Mouse (Mus musculus): ENCODE results near the gene Stau1.
"Not testable (repeated sequence)": the region's sequence is repeated elsewhere in the genome, so short reads cannot be mapped to it uniquely, and the experiment has no call there.

The Stau1 gene

DNA sequence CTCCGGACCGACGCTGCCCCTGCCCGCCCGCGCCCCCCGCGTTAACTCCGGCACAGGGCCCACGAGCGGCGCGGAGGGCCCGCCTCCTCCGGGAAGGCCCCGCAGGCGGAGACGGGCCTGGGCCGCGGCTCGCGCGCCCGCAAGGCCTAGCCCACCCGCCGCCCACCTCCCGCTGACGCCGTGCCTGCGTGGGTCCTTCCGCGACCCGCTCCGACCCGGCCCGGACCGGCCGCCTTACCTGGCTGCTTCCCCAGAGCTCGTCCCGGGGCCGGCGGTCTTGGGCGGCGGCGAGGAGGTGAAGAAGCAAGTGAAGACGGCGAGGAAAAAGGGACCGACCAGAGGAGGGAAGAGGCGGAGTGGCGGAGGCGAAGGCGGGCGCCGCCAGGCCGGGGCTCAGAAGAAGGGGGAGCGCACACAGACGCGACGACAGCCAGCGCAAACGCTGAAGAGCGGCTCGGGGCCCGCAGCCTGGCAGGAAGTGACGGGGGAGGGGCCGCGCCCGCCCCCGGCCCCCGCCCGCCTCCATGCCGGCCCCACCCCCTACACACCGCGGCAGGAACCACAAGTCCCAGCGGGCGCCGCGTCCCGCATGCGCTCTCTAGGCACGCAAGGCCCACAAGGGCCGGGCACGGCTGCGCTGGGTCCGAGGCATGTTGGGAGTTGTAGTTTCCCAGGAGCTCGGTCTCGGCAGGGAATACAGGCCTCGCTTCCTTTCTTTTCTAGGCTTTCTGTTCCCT, at the start of gene Stau1:
Gene Stau1, minus strand, starts transcription at position 504 of the 737 bp plus-strand sequence.
- peak; percentile 86 for DNase-seq (ENCODE audit: low read depth)

- no peak for DNase-seq (ENCODE audit: low read depth)
Measured at GRCm38 (mm10) chr2:167043400-167044121, 47.5 kb upstream of the Stau1 start.

- DNase-seq (ENCODE audit: low read depth) = no peak
Measured at GRCm38 (mm10) chr2:167039386-167039785, 43.3 kb upstream of the Stau1 start.

- DNase-seq (ENCODE audit: low read depth) = no peak
Measured at GRCm38 (mm10) chr2:167038716-167039115, 42.6 kb upstream of the Stau1 start.

DNA sequence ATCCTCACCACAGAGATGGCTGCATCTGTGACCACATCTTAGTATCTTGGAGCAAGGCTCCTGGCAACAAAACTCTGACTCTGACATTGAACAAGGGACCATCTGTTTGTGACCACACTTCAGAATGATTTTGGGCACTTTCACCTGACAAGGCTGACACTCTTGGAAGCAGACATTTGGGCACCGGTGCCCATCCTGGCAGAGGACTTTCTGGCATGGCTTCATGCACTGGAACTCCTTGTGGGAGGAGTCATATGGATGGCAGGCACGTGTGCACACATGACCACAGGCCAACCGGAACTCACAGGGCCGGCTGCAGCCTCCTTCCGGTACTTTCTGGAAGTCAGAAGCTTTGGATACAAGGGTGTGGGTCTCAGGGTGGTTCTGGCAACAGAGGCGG, 42.2 kb upstream of the Stau1 start:
- no peak for DNase-seq (ENCODE audit: low read depth)

DNA sequence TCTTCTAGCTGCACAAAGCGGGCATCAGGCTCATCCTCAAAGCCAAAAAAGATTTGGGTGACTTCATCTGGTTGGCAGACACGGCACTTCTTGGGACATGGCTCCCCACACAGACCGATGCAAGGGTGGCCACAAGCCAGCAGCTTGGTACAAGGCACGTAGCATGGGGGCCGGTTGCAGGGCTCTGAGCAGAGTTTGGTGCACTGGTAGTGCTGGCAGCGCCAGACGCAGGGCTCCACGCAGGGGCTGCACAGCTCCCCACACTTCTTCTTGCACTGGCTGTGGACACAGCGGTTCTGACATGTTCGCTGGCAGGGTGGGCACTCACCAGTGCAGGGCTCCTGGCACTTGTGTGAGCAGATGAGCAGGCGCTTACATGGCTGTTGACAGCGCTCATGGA, 41.6 kb upstream of the Stau1 start:
- DNase-seq (ENCODE audit: low read depth) = no peak

GRCm38 (mm10) chr2:167030507-167030906, 34.4 kb upstream of the Stau1 start:
- no peak for DNase-seq (ENCODE audit: low read depth)

- no peak for DNase-seq (ENCODE audit: low read depth)
Measured at GRCm38 (mm10) chr2:167028553-167028952, 32.5 kb upstream of the Stau1 start.

DNA sequence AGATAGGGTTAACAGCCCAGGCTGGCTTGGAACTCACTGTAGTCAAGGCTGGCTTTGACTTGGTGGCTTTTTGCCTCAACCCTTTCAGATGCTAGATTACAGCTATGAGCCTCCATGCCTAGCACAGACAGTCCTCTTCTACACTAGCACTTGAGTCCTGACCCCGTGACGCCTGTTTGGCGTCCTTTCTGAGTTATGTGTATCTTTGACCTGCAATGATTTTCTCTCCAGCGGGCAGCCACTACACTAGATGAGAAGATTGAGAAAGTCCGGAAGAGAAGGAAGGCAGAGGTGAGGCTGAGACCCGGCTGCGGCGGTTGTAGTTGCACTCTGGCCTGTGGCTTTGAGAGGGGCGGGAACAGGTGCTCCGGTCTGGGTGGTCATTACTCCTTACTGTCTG, 23.3 kb upstream of the Stau1 start:
- DNase-seq (ENCODE audit: low read depth) = no peak

- DNase-seq (ENCODE audit: low read depth) = no peak
Measured at GRCm38 (mm10) chr2:167015382-167015718, 19.3 kb upstream of the Stau1 start.

DNA sequence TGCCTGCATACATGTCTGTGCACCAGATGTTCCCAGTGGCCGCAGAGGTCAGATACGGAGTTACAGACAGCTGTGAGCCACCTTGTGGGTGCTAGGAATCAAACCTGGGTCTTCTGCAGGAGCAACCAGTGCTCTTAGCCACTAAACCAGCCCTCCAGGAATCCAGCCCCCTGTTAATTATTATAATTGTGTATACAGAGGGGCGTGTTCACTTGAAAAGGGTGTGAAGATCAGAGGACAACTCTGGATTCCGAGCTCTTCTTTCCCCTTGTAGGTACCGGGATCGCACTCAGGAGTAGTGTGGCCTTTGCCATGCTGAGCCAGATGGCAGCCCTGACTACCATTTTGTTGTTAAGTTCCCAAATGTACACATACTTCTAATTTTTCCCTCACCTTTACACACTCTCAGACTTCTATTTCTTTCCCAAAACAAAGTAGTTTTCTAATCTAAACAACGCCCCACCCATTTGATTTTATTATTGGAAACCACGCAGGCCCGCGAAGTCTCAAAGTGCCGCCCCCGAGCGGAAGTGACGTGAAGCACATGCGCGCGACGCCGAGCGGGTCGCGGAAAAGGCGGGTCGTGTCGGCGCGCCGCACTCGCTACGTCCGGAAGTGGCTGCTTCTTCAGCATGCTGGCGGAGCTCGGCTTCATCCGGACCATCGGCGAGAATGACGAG, 18.7 kb upstream of the Stau1 start, which contains the start of gene Ddx27:
Gene Ddx27, plus strand, starts transcription at position 492 of the 680 bp plus-strand sequence.
- DNase-seq (ENCODE audit: low read depth) = peak; percentile 78

GRCm38 (mm10) chr2:167010546-167010945, 14.4 kb upstream of the Stau1 start:
- DNase-seq (ENCODE audit: low read depth) = no peak

GRCm38 (mm10) chr2:167009483-167009882, 13.4 kb upstream of the Stau1 start:
- DNase-seq (ENCODE audit: low read depth) = no peak

DNA sequence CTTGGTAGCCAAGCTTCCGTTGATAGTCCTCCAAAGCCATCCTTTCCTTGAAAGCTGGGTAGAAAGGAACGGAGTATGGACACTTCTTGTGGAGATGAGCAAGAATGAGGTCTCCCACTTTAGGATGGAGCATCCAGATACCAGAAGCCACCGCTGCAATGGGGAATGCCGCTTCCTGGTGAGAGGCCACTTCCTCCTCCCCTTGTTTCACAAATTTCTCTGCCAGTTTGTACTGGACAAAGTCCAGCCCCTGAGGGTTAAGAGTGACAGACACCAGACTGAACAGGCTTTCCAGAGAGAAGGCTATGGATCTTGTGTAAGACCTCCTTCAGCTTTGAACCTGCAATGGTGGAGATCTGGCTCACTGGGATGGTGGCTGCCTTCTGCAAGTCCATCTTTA, 11.5 kb upstream of the Stau1 start:
- not testable (repeated sequence) for DNase-seq (ENCODE audit: low read depth)

GRCm38 (mm10) chr2:167007001-167007491, 10.9 kb upstream of the Stau1 start:
- no peak for DNase-seq (ENCODE audit: low read depth)

GRCm38 (mm10) chr2:167006355-167006754, 10.3 kb upstream of the Stau1 start:
- DNase-seq (ENCODE audit: low read depth) = no peak

DNA sequence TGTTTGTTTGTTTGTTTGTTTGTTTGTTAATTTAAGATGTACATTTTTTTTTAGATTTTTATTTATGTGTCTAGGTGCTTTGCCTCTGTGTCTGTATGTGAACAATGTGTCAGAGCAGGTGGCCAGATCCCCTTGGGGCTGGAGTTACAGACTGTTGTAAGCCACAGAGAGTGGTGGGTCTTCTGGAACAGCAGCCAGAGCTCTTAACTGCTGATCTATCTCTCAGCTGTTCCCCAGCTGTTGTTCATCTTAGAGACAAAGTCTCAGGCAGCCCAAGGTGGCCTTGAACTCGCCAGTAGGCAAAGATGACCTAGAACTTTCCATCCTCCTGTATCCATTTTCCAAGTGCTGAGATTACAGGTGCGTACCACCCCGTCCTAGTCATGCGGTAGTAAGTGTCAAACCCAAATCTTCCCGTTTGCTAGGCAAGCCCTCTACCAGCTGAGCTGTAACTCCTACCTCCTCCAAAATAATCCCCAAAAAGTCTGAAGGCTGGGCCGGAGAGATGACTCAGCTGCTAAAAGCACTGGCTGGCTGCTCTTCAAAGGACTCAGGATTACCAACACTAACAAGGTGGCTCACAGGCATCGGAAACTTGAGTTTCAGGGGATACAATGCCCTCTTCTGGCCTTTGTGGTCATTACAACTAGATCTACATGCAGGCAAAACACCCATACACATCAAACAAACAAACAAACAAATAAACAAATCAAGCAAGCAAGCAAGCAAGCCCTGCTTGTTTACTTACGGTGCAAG, 8.2 kb upstream of the Stau1 start:
- peak; percentile 66 for DNase-seq (ENCODE audit: low read depth)

DNA sequence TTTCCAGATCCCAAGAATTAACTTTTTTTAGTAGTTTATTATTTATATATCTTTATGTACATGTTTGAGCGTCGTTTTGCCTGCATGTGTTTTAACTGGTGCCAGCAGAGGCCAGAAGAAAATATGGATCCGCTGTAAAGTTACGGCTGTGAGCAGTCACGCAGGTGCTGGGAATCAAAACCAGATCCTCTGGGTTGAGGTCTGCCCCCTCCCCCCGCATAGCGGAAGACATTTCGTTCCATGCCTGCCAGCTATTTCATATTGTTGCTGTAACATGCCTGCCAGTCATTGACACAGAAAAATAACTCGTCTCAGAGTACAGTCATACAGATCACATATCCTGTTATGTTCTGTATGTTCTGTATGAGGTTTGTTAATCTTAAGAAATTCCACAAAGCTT, 5.4 kb upstream of the Stau1 start:
- DNase-seq (ENCODE audit: low read depth) = no peak

DNA sequence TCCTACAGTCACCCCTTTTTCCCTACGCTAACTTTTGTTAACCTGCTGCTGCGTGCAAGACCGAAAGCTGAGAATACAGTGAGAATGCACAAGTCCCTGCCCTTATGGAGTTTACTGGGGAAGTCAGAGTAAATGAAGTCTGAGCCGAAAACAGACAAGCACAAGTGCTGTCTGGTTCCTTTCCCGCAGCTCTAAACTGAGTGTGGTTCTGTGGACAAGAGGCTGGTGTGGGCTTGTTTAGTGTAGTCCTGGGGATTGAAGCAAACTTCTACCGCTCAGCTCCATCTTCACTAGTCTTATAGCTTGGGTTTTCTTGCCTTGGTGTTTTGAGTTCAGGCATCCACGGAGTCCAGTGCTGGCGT, 415 bp upstream of the Stau1 start:
- DNase-seq (ENCODE audit: low read depth) = no peak

- no peak for DNase-seq (ENCODE audit: low read depth)
Measured at GRCm38 (mm10) chr2:166995021-166995795, 891 bp downstream of the Stau1 start.

DNA sequence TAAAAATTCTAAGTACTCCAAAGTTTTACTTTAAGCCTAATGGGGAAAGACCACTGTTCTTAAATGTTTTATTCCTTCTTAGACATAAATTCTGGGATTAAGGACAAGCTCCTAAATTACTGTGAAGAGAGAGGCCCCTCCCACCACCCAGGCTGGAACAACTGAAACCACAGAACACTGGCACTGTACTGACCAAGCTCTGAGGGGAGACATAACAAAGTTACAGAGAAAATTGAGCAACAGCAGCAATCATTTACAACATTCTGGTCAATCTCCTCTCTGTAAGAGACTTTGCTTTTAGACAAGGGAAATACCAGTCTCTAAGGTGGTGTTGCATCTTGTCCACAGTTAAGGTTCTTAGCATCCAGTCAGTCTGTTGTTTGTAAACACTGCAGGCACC, 4.2 kb downstream of the Stau1 start:
- DNase-seq (ENCODE audit: low read depth) = no peak
